Mouse (Mus musculus) Muller cell, postnatal 12 days (primary cell): Measurements from ENCODE around the gene Narfl.
A peak's percentile ranks its signal among the peaks of the same experiment; 100 is the strongest.
"Not testable (repeated sequence)": the region's sequence is repeated elsewhere in the genome, so short reads cannot be mapped to it uniquely, and the experiment has no call there.

ENCODE experiments used
- DNase-seq: peaks from one replicate; pipeline ENCODE4 v3.0.0-alpha.2; 2015; ENCODE audit errors: inconsistent ontology term

The Narfl gene

DNA sequence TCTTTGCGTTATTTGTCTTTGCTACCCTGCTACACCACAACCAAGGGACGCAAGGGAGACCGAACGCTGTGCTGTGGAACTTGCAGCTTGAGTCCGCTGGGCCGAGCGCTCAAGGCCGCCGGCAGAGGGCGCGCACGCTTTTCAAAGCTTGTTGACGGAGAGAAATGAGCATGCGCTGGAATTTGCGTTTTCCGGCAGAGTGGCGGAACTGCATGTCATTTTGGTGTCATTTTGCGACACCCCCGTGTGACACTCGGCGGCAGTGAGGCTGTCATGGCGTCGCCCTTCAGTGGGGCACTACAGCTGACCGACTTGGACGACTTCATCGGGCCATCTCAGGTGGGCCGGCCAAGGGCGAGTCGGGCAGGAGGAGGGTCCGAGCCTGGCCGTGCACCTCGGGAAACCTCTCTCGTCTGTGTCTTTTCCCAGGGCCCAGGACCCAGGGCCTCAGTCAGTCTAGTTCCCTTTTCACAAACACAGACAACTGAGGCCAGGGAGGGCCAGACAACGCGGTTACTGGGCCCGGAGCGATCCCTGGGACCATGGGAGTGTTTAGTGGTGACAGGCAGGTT lies at the start of gene Narfl:
Gene Narfl (plus strand): TSS at position 228 of the 572 bp plus-strand sequence.
- peak; percentile 96 for DNase-seq

DNA sequence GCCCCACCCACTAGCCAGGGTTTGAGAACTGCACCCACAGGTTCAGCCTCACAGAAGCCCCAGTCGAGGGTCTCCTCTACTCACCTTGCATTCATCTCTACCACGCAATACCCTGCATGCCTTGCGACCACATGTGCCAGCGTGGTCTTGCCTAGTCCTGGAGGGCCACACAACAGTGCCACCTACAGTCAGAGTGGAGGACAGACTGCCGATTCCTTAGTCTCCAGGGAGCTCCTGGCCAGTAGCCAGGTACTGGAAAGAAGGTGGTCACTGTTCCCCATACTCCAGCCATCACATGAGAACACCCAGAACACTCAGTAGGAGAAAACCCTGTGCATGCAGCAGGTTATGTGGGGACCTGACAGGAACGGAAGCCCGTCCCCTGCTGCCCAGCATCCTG lies 49.7 kb upstream of the Narfl start:
- no peak for DNase-seq

DNA sequence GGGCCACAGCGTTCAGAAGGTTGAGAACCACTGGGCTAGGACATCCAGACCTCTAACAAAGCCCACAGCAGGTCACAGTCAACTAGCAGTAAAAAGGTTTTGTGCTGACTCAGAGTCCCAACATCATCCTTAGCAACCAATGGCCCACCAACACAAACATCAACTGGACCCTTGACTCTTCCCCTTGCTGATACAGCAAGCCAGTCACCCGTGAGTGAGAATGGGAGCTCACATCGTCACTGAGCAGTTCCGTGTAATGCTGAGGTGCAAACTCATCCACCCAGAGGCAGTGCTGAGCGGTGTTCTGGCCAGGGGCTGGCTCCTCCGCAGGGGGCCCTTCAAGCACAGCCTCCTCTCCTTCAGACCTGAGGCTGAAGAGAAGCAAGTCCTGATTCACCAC lies 48.3 kb upstream of the Narfl start:
- DNase-seq = no peak

DNA sequence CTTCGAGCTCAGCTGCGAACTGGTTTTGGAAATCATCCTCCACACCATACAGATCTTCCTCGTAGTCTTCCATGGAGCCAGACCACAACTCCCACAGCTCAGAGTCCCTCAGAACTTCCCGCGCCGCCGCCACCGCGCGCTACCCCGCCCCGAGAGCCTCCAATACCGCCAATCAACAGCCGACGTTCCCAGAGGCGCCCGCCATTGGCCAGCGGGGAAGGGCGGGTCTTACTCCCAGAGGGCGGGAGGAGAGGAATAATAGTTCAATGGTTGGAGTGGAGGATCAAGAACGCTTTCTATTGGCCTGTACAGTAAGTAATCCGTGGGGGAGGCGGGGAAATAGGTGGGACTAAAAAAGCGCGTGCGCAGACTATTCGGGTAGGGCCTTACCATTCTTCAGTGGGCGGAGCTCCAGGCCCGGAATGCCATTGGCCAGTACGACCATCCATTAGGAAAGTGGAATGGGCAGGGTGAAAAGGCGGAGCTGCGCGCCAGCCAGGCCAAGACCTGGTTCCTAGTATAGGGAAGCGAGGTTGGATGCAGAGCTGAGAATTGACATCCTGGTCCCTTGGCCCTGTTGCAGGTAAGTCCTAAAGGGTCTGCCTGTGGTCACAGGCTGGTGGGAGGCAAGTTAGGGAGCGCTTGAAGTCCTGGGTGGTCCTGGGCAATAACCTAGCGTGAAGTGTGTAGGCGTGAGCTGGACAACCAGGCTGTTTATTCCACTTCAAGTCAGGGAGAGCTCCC lies 46.1 kb upstream of the Narfl start, which contains the start of the genes Chtf18 and Rpusd1:
Gene Chtf18 (minus strand): TSS at position 155 of the 744 bp plus-strand sequence.
Gene Rpusd1 (plus strand): TSS at position 406 of the 744 bp plus-strand sequence.
- peak; percentile 100 for DNase-seq

DNA sequence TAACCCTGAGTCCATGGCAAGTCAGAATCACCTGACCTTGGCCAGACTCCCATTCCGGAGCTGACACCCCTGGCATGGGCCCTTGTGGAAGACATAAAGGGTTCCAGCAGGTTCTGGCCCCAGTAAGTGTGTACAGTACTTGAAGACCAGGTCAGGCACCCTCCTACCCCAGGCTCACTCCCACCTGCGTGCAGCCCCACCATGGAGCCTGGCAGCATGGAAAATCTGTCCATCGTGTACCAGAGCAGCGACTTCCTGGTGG lies 45.6 kb upstream of the Narfl start:
- DNase-seq = no peak

DNA sequence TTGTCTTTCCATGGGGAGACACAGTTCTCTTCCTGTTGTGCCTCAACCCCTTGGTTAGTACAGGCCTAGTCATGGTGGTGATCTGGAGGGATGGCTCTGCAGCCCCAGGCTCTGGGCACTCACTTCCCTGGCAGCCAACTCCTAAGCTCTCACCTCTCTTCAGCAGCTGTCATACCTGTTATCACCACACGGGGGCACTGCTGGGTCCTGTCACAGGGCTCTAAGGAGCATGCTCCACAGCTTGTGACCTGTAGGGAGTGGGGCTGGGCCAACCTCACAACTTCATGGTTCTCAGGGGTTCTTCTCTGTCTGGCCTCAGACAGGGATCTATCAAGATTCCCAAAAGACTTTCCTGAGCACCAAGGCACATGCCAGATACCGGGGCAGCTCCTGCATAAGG lies 41.5 kb upstream of the Narfl start:
- DNase-seq = peak; percentile 82

DNA sequence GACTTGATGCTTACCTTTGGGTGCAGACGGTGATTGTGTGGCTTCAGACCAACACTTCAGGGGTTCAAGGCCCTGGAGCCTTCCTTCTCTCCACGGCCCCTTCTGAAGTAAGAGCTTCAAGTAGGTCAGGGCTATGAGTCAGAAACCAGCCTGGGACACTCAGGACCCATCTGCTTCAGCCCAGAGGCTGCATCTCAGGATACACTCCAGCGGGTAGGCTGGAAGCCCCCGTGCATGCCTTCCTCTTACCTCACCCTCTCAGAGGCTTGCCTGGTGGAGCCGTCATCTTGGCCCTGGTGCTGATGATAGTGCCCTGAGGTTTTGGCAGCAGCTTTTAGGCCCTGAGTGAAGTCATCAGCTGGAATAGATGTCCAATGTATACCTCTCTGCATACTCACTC lies 38.3 kb upstream of the Narfl start:
- DNase-seq = no peak

DNA sequence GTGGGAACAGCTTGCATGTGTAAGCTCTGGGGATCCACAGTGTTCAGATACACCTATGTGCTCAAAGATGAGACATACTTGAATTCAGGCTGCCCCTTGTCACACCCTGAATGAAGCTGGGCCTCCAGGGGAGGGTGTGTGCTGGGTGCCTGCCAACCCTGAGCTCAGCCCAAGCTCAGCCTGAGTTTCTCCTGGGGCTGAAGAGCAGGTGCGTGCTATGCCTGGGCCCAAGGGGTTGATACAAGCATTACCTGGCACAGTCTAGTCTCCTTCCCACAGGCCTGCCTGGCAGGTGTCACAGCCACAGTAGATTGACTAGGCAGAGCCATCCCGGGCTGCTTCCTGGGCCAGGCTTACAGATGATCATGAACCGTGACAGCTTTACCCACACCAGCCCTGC lies 37.8 kb upstream of the Narfl start, which contains the start of gene Mslnl:
Gene Mslnl (plus strand): TSS at position 298 of the 400 bp plus-strand sequence.
- no peak for DNase-seq

DNA sequence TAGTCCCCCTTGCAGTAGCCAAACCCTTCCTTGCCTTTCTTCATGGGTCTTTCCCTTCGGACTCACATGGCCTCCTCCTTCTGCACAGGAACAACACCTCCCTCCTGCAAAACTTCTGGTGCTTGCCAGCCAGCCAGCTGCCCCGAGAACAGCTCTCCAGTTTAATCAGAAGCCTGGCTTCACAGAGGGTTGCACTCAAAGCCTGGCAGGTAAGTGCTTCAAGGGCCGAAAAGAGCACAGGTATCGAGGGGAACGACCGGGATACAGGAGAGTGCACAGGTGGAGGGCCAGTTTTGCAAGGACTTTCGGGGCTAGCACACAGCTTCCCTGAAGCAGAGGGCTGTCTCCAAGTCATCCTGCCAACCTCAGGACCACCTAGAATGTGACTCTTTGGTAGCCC lies 34.7 kb upstream of the Narfl start:
- DNase-seq = no peak

DNA sequence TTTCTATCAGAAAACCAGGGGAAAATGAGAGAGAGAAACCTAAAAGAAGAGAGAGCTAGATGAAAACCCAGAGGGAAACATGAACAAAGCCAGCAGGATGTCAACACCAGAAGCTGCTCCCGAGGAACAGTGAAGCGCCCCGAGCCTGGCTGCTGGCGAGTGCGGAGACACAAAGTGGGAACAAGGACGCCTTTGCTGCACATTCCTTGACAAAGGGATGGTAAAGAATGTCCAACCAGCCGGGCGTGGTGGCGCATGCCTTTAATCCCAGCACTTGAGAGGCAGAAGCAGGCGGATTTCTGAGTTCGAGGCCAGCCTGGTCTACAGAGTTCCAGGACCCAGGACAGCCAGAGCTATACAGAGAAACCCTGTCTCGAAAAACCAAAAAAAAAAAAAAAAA lies 32.1 kb upstream of the Narfl start:
- DNase-seq = not testable (repeated sequence)

DNA sequence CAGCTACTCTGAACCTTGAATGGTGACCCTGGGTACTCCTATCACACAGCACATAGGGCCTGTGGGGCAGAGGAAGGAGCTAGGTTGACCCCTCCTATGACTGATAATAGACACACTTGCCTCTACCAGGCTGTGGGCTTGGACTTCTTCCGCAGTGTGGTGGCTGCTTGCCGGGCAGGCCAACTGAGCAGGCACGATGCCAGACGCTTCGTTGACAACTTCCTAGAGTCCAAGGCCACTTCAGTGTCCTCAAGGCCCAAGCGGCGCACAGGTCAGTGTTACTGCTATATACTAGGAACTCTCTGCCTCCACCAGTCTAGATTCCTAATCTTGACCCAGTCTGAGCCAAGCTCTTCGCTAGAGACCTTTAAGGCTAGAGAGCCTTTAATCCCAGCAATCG lies 29.7 kb upstream of the Narfl start:
- DNase-seq = no peak

DNA sequence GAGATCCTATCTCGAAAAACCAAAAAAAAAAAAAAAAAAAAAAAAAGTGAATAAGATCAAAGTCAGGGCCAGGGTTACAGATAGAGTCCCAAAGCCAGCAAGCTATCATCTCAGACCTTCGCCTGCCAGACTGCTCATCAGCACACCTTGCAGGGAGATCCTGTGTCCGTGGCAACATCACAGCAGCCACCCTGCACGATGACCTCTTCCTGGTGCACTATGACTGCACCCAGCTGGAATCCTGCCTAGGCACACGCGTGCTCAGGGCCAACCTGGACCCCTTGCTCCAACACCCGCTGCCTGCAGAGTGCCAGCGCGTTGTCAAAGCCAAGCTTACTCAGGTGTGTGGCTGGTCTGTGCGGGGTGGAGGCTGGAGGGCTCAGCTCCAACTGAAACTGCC lies 29.3 kb upstream of the Narfl start:
- no peak for DNase-seq

DNA sequence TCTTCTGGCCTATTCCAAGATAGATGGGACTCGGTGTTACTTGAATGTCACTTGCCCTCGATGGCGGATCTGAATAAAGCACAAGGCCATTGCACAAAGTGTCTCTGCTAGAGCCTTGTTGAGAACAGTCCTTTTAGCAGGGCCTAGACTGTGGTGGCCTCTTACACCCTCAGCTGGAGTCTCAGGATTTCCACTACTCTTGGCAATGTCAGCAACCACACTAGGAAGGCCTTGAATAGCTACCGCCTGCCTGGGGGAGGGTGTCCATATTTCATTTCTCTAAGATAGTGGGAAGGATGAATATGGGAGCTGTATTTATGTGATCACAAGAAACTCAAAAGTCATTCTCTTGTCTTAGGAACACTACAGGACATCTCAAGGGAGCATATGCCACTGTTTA lies 25.3 kb upstream of the Narfl start:
- DNase-seq = no peak

DNA sequence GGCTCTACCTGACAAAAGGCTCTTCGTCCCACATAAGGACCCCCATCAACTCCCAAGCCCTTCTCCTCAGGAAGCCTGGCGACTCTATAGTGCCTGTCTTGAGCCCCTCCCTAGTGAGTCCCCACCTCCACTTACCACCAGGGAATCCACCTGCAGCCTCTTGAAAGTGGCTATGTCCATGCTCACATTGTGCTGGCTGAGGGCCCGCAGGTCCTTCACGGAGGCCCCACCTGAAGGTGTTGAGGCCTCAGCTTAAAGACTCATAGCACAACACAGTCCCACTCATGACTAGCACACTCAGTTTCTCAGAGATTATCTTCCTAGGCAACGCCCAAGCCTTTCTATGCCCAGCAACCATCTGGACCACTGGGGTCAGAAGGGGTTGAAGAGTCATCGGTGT lies 24.3 kb upstream of the Narfl start:
- DNase-seq = no peak

DNA sequence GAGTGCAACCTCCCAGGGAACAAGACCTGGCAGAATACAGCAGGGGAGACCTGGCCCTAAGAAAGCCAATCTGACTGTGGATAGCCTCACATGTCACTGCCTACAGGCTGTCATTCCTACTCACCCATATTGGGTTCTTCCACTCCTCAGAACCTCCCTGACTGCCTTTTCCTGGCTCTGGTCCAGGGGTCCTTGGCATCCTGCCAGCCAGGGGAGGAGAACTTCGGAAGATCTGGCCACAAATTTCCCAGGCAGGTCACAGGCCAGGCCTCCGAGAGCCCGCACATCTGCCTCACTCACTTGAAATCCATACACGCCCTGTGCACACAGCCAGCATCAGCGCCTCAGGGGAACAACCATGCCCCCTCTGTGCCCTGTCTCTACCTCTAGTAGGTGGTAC lies 22.1 kb upstream of the Narfl start:
- DNase-seq = peak; percentile 82

DNA sequence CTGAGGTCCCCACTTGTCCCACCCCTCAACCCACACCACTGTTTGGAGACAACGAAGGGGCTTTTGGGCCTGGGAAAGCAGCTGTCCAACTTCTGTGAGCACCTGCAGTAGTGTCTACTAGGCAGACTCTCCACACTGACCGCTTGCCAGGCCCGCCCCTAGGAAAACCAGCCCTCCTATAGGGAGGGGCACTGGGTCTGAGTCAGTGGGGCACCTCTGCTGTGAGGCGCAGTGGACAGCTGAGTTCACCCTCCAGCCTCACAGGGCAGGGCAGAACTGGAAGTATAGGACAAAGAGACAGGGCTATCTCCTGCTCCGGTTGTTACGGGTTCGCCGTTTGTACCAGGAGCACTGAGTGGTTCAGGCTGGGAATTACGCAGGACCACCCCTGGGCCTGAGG lies 19.3 kb upstream of the Narfl start, which contains the start of gene Msln:
Gene Msln (minus strand): TSS at position 138 of the 400 bp plus-strand sequence.
- no peak for DNase-seq

DNA sequence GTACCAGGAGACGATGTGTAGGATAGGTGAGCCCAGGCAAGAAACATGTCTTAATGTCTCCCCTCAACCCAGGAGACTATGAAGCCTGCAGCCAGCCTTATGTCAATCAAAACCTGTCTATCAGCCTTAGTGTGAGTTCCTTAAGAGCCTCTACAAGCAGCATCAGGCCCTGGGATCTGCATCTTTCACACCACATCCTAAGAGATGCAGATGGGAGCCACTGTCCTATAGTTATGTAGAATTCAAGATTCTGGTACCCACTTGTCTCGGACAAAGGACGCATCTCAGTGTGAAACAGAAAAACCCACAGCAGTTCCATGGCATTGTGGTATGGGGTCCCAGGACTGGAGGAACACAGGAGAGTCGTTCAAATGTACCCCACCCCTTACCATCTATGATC lies 18.5 kb upstream of the Narfl start:
- DNase-seq = no peak

DNA sequence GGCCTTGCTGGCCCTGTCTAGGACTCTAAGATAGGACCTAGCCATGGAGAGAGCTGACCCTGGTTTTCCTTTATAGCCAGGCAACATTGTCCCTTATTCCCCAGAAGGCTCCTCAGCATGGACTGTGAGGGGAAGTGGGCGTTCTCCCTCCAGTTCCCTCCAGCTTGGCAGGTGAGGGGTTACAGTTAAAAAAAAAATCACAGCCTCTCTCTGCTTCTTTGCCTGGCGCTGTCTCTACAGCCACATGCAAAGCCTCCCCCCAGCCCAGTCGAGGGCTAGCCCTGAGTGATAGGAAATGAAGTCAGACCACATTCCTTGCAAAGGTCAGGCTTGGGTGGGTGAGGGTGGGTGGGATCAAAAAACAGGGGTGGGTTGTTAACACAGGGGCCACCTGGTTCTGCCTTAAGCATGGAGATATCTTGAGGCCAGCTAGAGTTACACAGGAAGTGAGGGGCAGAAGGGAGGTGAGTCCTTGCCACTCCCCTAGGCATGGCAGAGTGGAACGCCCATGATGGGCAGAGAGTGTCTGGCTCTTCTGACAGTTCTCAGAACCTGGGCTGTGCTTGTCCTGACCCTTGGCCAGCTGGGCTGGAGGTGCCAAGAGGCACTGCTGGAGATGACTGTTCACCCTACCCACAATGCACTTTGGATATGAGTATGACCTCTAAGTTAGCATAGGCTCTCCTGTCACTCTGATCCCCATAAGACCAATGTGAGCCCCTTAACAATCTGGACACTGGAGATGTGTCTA lies 17.8 kb upstream of the Narfl start:
- no peak for DNase-seq

DNA sequence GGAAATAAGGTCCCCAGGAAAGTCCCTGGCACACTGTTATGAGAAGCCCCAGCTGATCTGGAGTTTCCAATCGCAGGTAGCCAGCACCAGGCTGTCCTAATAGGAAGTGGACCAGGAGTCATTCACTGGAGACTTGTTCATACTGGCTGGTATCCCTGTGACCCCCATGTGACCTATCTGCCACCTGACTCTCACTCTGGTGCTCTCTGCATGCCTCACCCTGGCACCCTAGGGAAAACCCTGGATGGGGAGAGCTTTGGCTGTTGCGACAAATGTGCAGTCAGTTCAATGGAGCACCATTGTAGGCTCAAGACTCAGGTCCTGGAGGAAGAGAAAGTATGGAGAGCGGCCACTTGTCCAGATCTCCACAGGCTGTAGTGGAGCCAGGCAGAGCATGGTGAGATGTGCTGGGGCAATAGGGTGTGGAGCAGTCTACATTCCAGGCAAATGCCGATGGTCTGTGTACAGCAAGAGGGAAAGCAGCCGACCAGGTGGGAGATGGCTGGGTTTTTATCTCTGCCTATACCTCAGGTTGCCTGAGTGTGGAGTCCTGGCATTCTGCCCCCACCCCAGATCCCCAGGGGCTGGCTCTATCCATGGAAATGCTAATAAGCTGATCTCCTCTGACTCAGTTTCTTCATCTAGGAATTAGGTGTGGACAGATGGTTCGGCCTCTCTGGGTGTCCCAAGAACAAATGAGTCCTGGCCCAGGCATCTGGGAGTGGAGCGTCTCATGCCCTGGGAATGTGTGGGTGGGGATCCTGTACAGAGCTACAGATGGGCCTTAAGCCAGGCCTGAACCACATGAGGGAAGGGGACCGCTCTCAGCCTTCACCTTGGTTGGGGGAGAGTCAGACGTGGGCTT lies 17.0 kb upstream of the Narfl start:
- DNase-seq = peak; percentile 87

DNA sequence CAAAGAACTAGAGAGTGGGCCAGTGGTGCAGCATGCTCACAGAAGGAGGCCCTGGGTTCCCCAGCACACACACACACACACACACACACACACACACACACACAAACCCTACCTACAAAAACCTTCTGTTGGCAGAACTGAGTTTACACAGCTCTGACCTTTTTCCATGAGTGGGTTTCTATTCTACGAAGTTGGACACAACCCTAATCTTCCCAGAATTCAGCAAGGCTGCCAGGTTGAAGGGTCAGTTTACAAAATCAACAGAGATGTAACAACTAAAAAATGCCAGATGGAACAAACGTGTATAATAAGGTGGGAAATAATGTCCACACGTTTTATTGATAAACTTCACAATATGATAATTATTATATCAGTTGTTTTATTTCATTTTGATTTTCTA lies 15.9 kb upstream of the Narfl start:
- no peak for DNase-seq

DNA sequence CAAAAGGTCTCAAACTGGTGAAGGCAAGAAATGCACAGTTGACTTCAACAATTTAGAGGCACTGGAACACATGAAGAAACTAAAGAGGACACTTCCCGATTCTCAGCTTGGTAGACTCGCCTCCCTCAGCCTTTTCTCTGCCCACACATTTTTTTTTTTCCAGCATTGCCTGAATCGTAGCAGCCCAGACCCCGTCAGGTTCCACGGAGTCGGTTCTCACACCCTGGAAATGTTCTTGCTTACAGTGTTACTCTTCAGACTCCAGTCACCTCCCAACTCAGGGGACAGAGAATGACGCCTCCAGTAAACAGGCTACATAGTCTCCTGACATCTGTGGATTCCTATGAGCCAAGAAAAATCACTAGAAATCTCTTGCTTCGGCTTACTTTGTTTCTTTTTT lies 13.4 kb upstream of the Narfl start:
- no peak for DNase-seq

DNA sequence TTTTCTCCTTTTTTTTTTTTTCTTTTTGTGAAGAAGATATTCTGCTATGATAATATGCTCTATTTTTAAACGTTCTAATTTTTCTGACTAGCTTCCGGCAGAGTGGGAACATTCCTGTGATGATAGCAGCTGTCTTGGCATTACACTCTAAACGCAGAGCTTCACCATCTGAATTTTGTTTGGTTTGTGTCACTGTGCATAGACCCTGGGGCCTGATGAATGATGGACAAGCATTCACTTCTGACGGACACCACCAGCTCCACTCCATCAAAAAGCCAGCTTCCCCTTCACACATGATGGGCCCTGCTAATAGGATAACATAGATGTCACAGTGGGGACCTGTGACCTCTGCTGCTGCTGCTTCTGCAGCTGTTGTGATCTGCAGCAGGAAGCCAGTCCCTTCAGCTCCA lies 12.0 kb upstream of the Narfl start:
- no peak for DNase-seq
